Mouse (Mus musculus) lung, embryonic 16.5 days (tissue): Measurements from ENCODE around the gene Exoc4. TPM values are rescaled to one million over a fixed set of nuclear protein-coding genes. Genes with fewer than 3 reads are reported as not detected.

ENCODE experiments used
- ATAC-seq: fragments of 200-750 bp; cut with Nextera tagmentation; 2 replicates; pipeline ENCODE4 v1.8.0; 2017; ENCODE audit warnings: low read depth, mild to moderate bottlenecking, moderate library complexity
- H3K27ac ChIP-seq: fragments of 300-500 bp; sonication (generic); 2 replicates; pipeline ENCODE4 v1.5.1; 2014; ENCODE audit warnings: mild to moderate bottlenecking, control low read depth, low read length
- H3K27me3 ChIP-seq: fragments of 300-500 bp; sonication (generic); 2 replicates; pipeline ENCODE4 v1.6.1; 2014; ENCODE audit warnings: low read depth, low read length, mixed read lengths; ENCODE audit not compliant: control insufficient read depth, insufficient read depth
- H3K36me3 ChIP-seq: fragments of 300-500 bp; sonication (generic); 2 replicates; pipeline ENCODE4 v1.6.1; 2014; ENCODE audit warnings: low read length; ENCODE audit not compliant: control insufficient read depth, insufficient read depth
- H3K4me1 ChIP-seq: fragments of 300-500 bp; sonication (generic); replicated peaks from 2 replicates; pipeline ENCODE4 v1.6.1; 2014; ENCODE audit warnings: low read length, mixed read lengths; ENCODE audit not compliant: control insufficient read depth, insufficient read depth
- H3K4me2 ChIP-seq: fragments of 300-500 bp; sonication (generic); 2 replicates; pipeline ENCODE4 v1.6.1; 2014; ENCODE audit warnings: low read depth, low read length, control low read depth
- H3K4me3 ChIP-seq: fragments of 300-500 bp; sonication (generic); 2 replicates; pipeline ENCODE4 v1.5.1; 2014; ENCODE audit warnings: mild to moderate bottlenecking, low read length, control low read depth
- H3K9ac ChIP-seq: fragments of 300-500 bp; sonication (generic); 2 replicates; pipeline ENCODE4 v1.6.1; 2014; ENCODE audit warnings: low read length, control low read depth
- H3K9me3 ChIP-seq: fragments of 300-500 bp; sonication (generic); 2 replicates; pipeline ENCODE4 v1.6.1; 2016; ENCODE audit warnings: low read length; ENCODE audit not compliant: control insufficient read depth
- WGBS: fragments of 180-500 bp; shearing (Covaris S2); extraction: QIAGEN DNeasy Blood & Tissue Kit; methylation state at CpG from one replicate; pipeline ENCODE4 v1.1.7; 2014; 5-methylcytosine and 5-hydroxymethylcytosine counted together
- polyA plus RNA-seq: library from polyadenylated mRNA; unstranded; fragments of >200 nt; fragmentation: Nextera tagmentation; extraction: Ambion mirVana; gene quantifications from 2 replicates; pipeline ENCODE4 v1.2.1, GENCODE M21; 2015

Gene Exoc4
- polyA plus RNA-seq, 1 experiment from 2014 or later = 36.8 TPM

DNA sequence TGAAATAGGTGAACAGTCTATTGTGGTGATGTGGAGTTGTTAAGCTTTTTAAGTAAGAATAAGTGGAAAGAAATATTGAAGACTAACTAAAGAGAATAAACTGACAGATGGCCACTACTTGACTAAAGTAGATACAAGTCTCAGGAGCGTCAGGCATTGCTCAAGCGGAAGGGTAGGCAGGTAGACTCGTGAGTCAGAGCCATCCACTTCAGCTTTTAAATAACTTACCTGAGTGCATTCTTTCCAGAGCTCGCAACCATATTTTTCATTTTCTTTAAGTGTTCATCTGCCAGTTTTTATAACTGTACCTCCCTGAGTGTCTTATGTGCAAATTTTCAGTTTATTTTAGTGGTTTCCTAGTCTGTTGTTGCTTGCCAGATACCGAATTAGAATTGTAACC lies 219.6 kb downstream of the Exoc4 start:
- ATAC-seq = no peak
- WGBS = 72% methylated on average over 5 of the region's 5 CpGs
- no peaks in the 10 kb centered on the region for H3K4me1 ChIP-seq

GRCm38 (mm10) chr6:33476134-33476533 lies 227.2 kb downstream of the Exoc4 start:
- Histone ChIP-seq H3K9me3 (no peaks in the 10 kb centered on the region), H3K36me3 (no peaks in the 10 kb centered on the region), H3K9ac (no peak overlapping the region), H3K27me3 (no peaks in the 10 kb centered on the region), H3K4me3 (no peak overlapping the region), H3K4me1 (no peaks in the 10 kb centered on the region), H3K4me2 (no peak overlapping the region), H3K27ac (no peak overlapping the region)
- ATAC-seq = no peak
- 92% methylated on average over 2 of the region's 2 CpGs for WGBS

More for the DNA sequence above, 219.6 kb downstream of the Exoc4 start:
- no peak overlapping the region for H3K27ac ChIP-seq
- no peak overlapping the region for H3K9ac ChIP-seq
- no peaks in the 10 kb centered on the region for H3K27me3 ChIP-seq
- H3K4me3 ChIP-seq = no peak overlapping the region
- no peaks in the 10 kb centered on the region for H3K9me3 ChIP-seq
- H3K36me3 ChIP-seq = no peaks in the 10 kb centered on the region
- H3K4me2 ChIP-seq = no peak overlapping the region

DNA sequence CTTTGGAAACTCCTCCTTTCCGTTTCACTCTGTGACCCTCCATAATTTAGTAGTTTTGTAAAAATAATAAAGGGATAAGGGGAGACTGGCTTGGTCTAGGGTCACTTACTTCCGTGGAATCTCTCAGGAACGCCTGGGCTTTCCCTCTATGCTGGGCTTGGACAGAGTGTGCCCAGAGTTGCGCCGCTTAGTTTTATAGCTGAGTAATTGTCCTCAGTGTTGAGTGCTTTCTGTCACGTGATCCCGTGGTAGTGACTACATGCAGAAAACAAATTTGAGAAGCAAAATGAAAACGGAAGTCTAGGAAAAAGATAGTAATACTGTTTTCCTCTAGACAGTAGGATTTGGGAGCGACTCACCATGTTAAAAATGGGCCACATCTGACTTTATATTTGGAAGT lies 235.7 kb downstream of the Exoc4 start:
- Histone ChIP-seq H3K4me3 (no peak overlapping the region), H3K27ac (no peak overlapping the region), H3K4me1 (no peaks in the 10 kb centered on the region), H3K36me3 (no peaks in the 10 kb centered on the region), H3K4me2 (no peak overlapping the region), H3K9ac (no peak overlapping the region), H3K9me3 (no peaks in the 10 kb centered on the region), H3K27me3 (no peaks in the 10 kb centered on the region)
- no peak for ATAC-seq
- WGBS = 81% methylated on average over 9 of the region's 9 CpGs

GRCm38 (mm10) chr6:33489788-33490187 lies 240.9 kb downstream of the Exoc4 start:
- Histone ChIP-seq H3K9me3 (no peaks in the 10 kb centered on the region), H3K27ac (no peak overlapping the region), H3K4me1 (no peaks in the 10 kb centered on the region), H3K4me3 (no peak overlapping the region), H3K36me3 (no peaks in the 10 kb centered on the region), H3K9ac (no peak overlapping the region), H3K27me3 (no peaks in the 10 kb centered on the region), H3K4me2 (no peak overlapping the region)
- no peak for ATAC-seq
- WGBS = 93% methylated on average over 2 of the region's 2 CpGs

DNA sequence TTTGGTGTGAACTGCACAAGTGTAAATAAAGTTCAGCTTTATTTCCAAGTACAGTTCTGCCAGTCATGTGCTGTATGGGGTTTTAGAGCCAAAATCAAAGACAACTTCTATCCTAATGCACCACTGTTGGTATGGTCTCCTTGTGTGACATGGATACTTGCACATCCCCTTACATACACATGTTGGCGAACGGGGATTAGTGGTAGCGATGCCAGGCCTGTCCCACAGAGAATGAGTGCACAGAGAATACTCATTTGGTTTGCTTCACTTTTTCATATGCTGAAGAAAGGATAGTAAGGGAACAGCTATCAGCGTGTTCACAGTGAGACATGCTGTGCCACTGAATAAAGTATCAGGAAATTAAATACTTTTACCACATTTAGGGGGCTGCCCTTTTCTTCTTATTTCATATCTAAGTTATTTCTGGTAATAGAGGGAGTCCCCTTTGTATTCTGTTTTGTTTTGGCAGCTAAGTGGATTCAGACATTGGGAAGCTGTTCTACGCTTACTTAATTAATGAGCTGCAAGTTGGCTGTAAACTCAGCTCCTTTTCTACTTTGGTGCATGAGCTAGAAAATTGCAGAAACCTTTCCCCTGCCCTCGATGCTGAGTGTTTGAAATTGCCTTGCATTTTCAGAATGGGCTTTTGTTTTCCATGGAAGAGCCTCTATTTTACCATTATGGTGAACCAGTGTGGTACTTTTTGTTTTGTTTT lies 247.4 kb downstream of the Exoc4 start:
- Histone ChIP-seq H3K36me3 (peaks cover 2% of the 10 kb centered on the region; the same call in 1 of the 2 replicates), H3K9me3 (no peaks in the 10 kb centered on the region), H3K27me3 (no peaks in the 10 kb centered on the region), H3K4me3 (no peak overlapping the region), H3K9ac (no peak overlapping the region), H3K27ac (no peak overlapping the region), H3K4me1 (no peaks in the 10 kb centered on the region), H3K4me2 (no peak overlapping the region)
- 61% methylated on average over 6 of the region's 6 CpGs for WGBS
- no peak for ATAC-seq

- no peaks in the 10 kb centered on the region for H3K4me1 ChIP-seq
- H3K9ac ChIP-seq = no peak overlapping the region
- peaks cover 2% of the 10 kb centered on the region; the same call in 1 of the 2 replicates for H3K36me3 ChIP-seq
- ATAC-seq = no peak
- H3K9me3 ChIP-seq = no peaks in the 10 kb centered on the region
- no peak overlapping the region for H3K4me2 ChIP-seq
- no peak overlapping the region for H3K4me3 ChIP-seq
- H3K27me3 ChIP-seq = no peaks in the 10 kb centered on the region
- no peak overlapping the region for H3K27ac ChIP-seq
Measured at GRCm38 (mm10) chr6:33497348-33497747, 248.5 kb downstream of the Exoc4 start.

- ATAC-seq = no peak
- 85% methylated on average over 4 of the region's 4 CpGs for WGBS
- no peaks in the 10 kb centered on the region for H3K27me3 ChIP-seq
Measured at GRCm38 (mm10) chr6:33502388-33502787, 253.5 kb downstream of the Exoc4 start.

GRCm38 (mm10) chr6:33503381-33503780 lies 254.5 kb downstream of the Exoc4 start:
- H3K36me3 ChIP-seq = peaks cover 2% of the 10 kb centered on the region; the same call in 1 of the 2 replicates
- H3K4me1 ChIP-seq = no peaks in the 10 kb centered on the region
- 60% methylated on average over 3 of the region's 3 CpGs for WGBS
- no peak overlapping the region for H3K4me2 ChIP-seq
- no peak for ATAC-seq
- no peaks in the 10 kb centered on the region for H3K9me3 ChIP-seq
- H3K4me3 ChIP-seq = no peak overlapping the region
- H3K9ac ChIP-seq = no peak overlapping the region
- H3K27ac ChIP-seq = no peak overlapping the region
- no peaks in the 10 kb centered on the region for H3K27me3 ChIP-seq

More at GRCm38 (mm10) chr6:33502388-33502787, 253.5 kb downstream of the Exoc4 start:
- no peaks in the 10 kb centered on the region for H3K4me1 ChIP-seq
- H3K36me3 ChIP-seq = peaks cover 2% of the 10 kb centered on the region; the same call in 1 of the 2 replicates
- no peak overlapping the region for H3K9ac ChIP-seq
- H3K4me3 ChIP-seq = no peak overlapping the region
- no peak overlapping the region for H3K4me2 ChIP-seq
- no peaks in the 10 kb centered on the region for H3K9me3 ChIP-seq
- no peak overlapping the region for H3K27ac ChIP-seq

GRCm38 (mm10) chr6:33507134-33507533 lies 258.2 kb downstream of the Exoc4 start:
- no peak overlapping the region for H3K4me2 ChIP-seq
- H3K4me1 ChIP-seq = no peaks in the 10 kb centered on the region
- no peak overlapping the region for H3K9ac ChIP-seq
- H3K36me3 ChIP-seq = no peaks in the 10 kb centered on the region
- no peaks in the 10 kb centered on the region for H3K27me3 ChIP-seq
- no peaks in the 10 kb centered on the region for H3K9me3 ChIP-seq
- H3K4me3 ChIP-seq = no peak overlapping the region
- no peak for ATAC-seq
- no peak overlapping the region for H3K27ac ChIP-seq
